Mouse (Mus musculus): Measurements from ENCODE around the gene Inpp4b. TPM values are rescaled to one million over a fixed set of nuclear protein-coding genes. Genes with fewer than 3 reads are reported as not detected.

Inpp4b gene
- total and polyA plus RNA-seq, 2 experiments from 2014 or later: 18.9 to 60.9 TPM

- Histone ChIP-seq H3K36me3 (replicated peaks; ENCODE audit: control insufficient read depth, insufficient read depth, low read length) (no peaks in the 10 kb centered on the region), H3K9ac (replicated peaks; ENCODE audit: low read depth, low read length) (no peak overlapping the region), H3K4me1 (ENCODE audit: control insufficient read depth, insufficient read depth) (peaks cover 3% of the 10 kb centered on the region; the same call in 1 of the 2 replicates), H3K4me2 (ENCODE audit: low read depth, low read length) (no peak overlapping the region), H3K9me3 (replicated peaks; ENCODE audit: control insufficient read depth, low read length) (no peaks in the 10 kb centered on the region), H3K4me3 (ENCODE audit: low read depth, low read length) (no peak overlapping the region), H3K27me3 (ENCODE audit: control insufficient read depth, insufficient read depth, low read length) (no peaks in the 10 kb centered on the region), H3K27ac (ENCODE audit: low read depth) (no peak overlapping the region)
- 68% methylated on average over 2 of the region's 2 CpGs for WGBS
- TF ChIP-seq EP300 (IDR thresholded peaks at IDR 0.05; ENCODE audit: low read depth) (no peak), CTCF (IDR thresholded peaks at IDR 0.05; ENCODE audit: low read depth) (no peak)
- ATAC-seq (ENCODE audit: insufficient read depth, low read depth): no peak
- no peak for DNase-seq (ENCODE audit: low spot score)
Measured at GRCm38 (mm10) chr8:81827306-81827913, 485.1 kb downstream of the Inpp4b start.

GRCm38 (mm10) chr8:81831430-81831829, 489.1 kb downstream of the Inpp4b start:
- no peak for TF ChIP-seq EP300 (IDR thresholded peaks at IDR 0.05; ENCODE audit: low read depth)
- no peak for TF ChIP-seq CTCF (IDR thresholded peaks at IDR 0.05; ENCODE audit: low read depth)
- no peaks in the 10 kb centered on the region for H3K36me3 ChIP-seq (replicated peaks; ENCODE audit: control insufficient read depth, insufficient read depth, low read length)
- H3K9me3 ChIP-seq (replicated peaks; ENCODE audit: control insufficient read depth, low read length): no peaks in the 10 kb centered on the region
- DNase-seq (ENCODE audit: low spot score): no peak
- no peaks in the 10 kb centered on the region for H3K27me3 ChIP-seq (ENCODE audit: control insufficient read depth, insufficient read depth, low read length)
- H3K4me2 ChIP-seq (ENCODE audit: low read depth, low read length): no peak overlapping the region
- H3K4me1 ChIP-seq (ENCODE audit: control insufficient read depth, insufficient read depth): peaks cover under 1% of the 10 kb centered on the region; the same call in 1 of the 2 replicates
- H3K4me3 ChIP-seq (ENCODE audit: low read depth, low read length): no peak overlapping the region
- no peak overlapping the region for H3K9ac ChIP-seq (replicated peaks; ENCODE audit: low read depth, low read length)
- no peak overlapping the region for H3K27ac ChIP-seq (ENCODE audit: low read depth)
- no peak for ATAC-seq (ENCODE audit: insufficient read depth, low read depth)

DNA sequence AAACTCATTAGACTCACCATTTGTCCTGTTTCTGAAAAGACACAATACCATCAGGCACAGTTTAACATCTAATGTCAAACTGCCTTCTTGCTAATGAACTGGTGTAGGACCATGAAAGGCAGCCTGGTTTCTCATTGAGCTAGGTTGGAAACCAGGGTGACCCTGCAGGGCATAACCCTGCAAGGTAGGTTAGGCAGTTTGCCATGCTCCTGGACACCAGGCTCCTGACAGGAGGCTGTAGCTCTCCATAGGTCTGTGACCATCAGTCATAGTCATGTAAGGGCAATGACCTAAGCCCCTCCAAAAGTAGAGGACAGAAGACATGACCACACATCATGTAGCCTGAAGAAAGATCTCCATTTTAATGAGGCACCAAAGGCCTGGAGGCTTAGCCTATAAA, 491.5 kb downstream of the Inpp4b start:
- H3K4me3 ChIP-seq (ENCODE audit: low read depth, low read length): no peak overlapping the region
- ATAC-seq (ENCODE audit: insufficient read depth, low read depth): no peak
- no peak overlapping the region for H3K4me2 ChIP-seq (ENCODE audit: low read depth, low read length)
- no peaks in the 10 kb centered on the region for H3K27me3 ChIP-seq (ENCODE audit: control insufficient read depth, insufficient read depth, low read length)
- H3K9me3 ChIP-seq (replicated peaks; ENCODE audit: control insufficient read depth, low read length): no peaks in the 10 kb centered on the region
- no peak overlapping the region for H3K27ac ChIP-seq (ENCODE audit: low read depth)
- no peak overlapping the region for H3K9ac ChIP-seq (replicated peaks; ENCODE audit: low read depth, low read length)
- no peaks in the 10 kb centered on the region for H3K4me1 ChIP-seq (ENCODE audit: control insufficient read depth, insufficient read depth)
- no peak for DNase-seq (ENCODE audit: low spot score)
- TF ChIP-seq EP300 (IDR thresholded peaks at IDR 0.05; ENCODE audit: low read depth): no peak
- no peak for TF ChIP-seq CTCF (IDR thresholded peaks at IDR 0.05; ENCODE audit: low read depth)
- H3K36me3 ChIP-seq (replicated peaks; ENCODE audit: control insufficient read depth, insufficient read depth, low read length): no peaks in the 10 kb centered on the region

GRCm38 (mm10) chr8:81840512-81840911, 498.2 kb downstream of the Inpp4b start:
- DNase-seq (ENCODE audit: low spot score): no peak
- TF ChIP-seq EP300 (IDR thresholded peaks at IDR 0.05; ENCODE audit: low read depth): no peak
- no peak for TF ChIP-seq CTCF (IDR thresholded peaks at IDR 0.05; ENCODE audit: low read depth)
- no peaks in the 10 kb centered on the region for H3K27me3 ChIP-seq (ENCODE audit: control insufficient read depth, insufficient read depth, low read length)
- H3K4me1 ChIP-seq (ENCODE audit: control insufficient read depth, insufficient read depth): no peaks in the 10 kb centered on the region
- H3K27ac ChIP-seq (ENCODE audit: low read depth): no peak overlapping the region
- no peaks in the 10 kb centered on the region for H3K36me3 ChIP-seq (replicated peaks; ENCODE audit: control insufficient read depth, insufficient read depth, low read length)
- no peak overlapping the region for H3K4me3 ChIP-seq (ENCODE audit: low read depth, low read length)
- no peak overlapping the region for H3K9ac ChIP-seq (replicated peaks; ENCODE audit: low read depth, low read length)
- no peaks in the 10 kb centered on the region for H3K9me3 ChIP-seq (replicated peaks; ENCODE audit: control insufficient read depth, low read length)
- no peak overlapping the region for H3K4me2 ChIP-seq (ENCODE audit: low read depth, low read length)
- ATAC-seq (ENCODE audit: insufficient read depth, low read depth): no peak

DNA sequence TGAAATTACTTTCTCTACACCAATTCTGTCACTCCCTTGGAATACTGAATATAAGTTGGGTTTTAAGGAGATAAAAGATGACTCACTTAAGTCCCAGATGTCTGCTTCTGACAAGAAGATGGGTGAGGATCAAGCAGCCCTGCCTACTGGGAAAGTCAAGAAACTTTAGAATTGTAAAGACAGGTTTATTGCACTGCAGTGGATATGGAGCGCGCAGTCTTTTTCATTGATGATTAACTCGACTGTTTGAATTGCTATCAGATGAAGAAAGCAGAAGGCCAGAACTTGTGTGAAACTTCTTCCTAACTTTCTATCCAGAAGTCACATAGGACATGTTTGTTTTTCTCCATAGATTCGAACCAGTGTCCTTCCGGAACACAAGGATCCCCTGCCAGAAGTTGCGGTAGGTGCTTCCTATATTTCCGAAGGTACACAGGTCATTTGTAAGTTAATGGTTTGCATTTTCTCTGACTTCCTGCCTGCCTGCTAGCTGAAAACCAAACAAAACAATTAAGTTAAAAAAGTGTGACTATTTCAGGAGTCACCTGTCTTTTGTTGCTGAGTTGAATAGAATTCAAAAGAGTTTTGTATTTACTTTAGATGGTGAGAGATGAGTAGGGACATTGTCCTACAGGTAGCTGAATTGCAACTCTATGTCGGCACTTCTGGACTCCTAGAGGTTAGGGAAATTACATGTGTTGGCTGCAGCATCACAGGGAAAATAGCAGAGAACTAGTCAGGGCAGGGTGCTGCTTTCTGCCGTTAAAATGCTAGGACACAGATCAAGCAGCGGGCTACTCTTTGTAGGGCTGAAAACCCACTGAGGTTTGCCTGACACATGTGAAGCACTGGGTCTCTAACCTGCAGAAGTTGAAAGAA, 502.0 kb downstream of the Inpp4b start:
- 86% methylated on average over 10 of the region's 10 CpGs for WGBS
- Histone ChIP-seq H3K36me3 (replicated peaks; ENCODE audit: control insufficient read depth, insufficient read depth, low read length) (no peaks in the 10 kb centered on the region), H3K27ac (ENCODE audit: low read depth) (no peak overlapping the region), H3K4me3 (ENCODE audit: low read depth, low read length) (no peak overlapping the region), H3K27me3 (ENCODE audit: control insufficient read depth, insufficient read depth, low read length) (no peaks in the 10 kb centered on the region), H3K9ac (replicated peaks; ENCODE audit: low read depth, low read length) (no peak overlapping the region), H3K9me3 (replicated peaks; ENCODE audit: control insufficient read depth, low read length) (no peaks in the 10 kb centered on the region), H3K4me2 (ENCODE audit: low read depth, low read length) (no peak overlapping the region), H3K4me1 (ENCODE audit: control insufficient read depth, insufficient read depth) (no peaks in the 10 kb centered on the region)
- no peak for DNase-seq (ENCODE audit: low spot score)
- TF ChIP-seq EP300 (IDR thresholded peaks at IDR 0.05; ENCODE audit: low read depth) (no peak), CTCF (IDR thresholded peaks at IDR 0.05; ENCODE audit: low read depth) (no peak)
- no peak for ATAC-seq (ENCODE audit: insufficient read depth, low read depth)
